Comparison of ENCODE assay signal across 8 mouse cellular contexts in genomic region chr19:5770925-5771860, GRCm38 (mm10). TPM values are rescaled to one million over a fixed set of nuclear protein-coding genes. Genes with fewer than 3 reads are reported as not detected.
DNase-seq lines count a peak whose midpoint lies in the region; ATAC-seq and TF ChIP-seq lines count a peak whose summit lies in the region.

TSS of gene Scyl1 (minus strand) at chr19:5771419.

- H3K27ac ChIP-seq in forebrain, embryonic 14.5 days (ENCODE audit: low read depth, low read length), result peak within 1 kb of the TSS; percentile 45; the same call in 1 of the 2 replicates
- H3K27ac ChIP-seq in liver, embryonic 16.5 days (ENCODE audit: low read length), result peak within 1 kb of the TSS; percentile 89
- 0 out of 2 replicates have a peak within 1 kb of the TSS, but pooled peaks have one; percentile 4 for H3K27ac ChIP-seq in neural tube, embryonic 12.5 days
- H3K27ac ChIP-seq in stomach, postnatal 0 days (replicated peaks), result peak within 1 kb of the TSS; percentile 79

- WGBS in forebrain, embryonic 14.5 days, result under 1% methylated on average over 64 of the region's 64 CpGs
- under 1% methylated on average over 64 of the region's 64 CpGs for WGBS in large intestine, adult 2 months
- WGBS in liver, embryonic 16.5 days (ENCODE audit: insufficient replicate concordance), result 1% methylated on average over 62 of the region's 64 CpGs
- under 1% methylated on average over 64 of the region's 64 CpGs for WGBS in neural tube, embryonic 12.5 days
- WGBS in stomach, postnatal 0 days, result 1% methylated on average over 64 of the region's 64 CpGs

- intact Hi-C loops in heart, postnatal 10 days (cut with DNase I), result loop anchor here (2.0 to 5.0 kb wide), 2 partner anchors 42 to 79 kb away; partner anchors contain the start of gene Fam89b

- H3K36me3 ChIP-seq in E14TG2a.4 (ENCODE audit: insufficient read depth, low read length), result peaks cover 42% of the 10 kb centered on the region
- peaks cover 35% of the 10 kb centered on the region for H3K36me3 ChIP-seq in forebrain, embryonic 14.5 days (ENCODE audit: control insufficient read depth, insufficient read depth, low read length)
- 0 out of 2 replicates have a peak, but pooled peaks cover 3% of the 10 kb centered on the region for H3K36me3 ChIP-seq in liver, embryonic 16.5 days (ENCODE audit: control insufficient read depth, insufficient read depth)
- peaks cover 32% of the 10 kb centered on the region for H3K36me3 ChIP-seq in neural tube, embryonic 12.5 days
- peaks cover 12% of the 10 kb centered on the region for H3K36me3 ChIP-seq in stomach, postnatal 0 days (ENCODE audit: control insufficient read depth, insufficient read depth, low read length)

- peak; percentile 75 for TF ChIP-seq EP300 in stomach, postnatal 0 days (optimal IDR thresholded peaks at IDR 0.05)

- ATAC-seq in forebrain, embryonic 14.5 days, result peak; percentile 96
- peak; percentile 98 for ATAC-seq in liver, embryonic 16.5 days (ENCODE audit: low read depth)
- peak; percentile 96 for ATAC-seq in neural tube, embryonic 12.5 days (ENCODE audit: low FRiP score, low read depth)
- peak; percentile 97 for ATAC-seq in stomach, postnatal 0 days (ENCODE audit: low FRiP score, low TSS enrichment)

- H3K4me1 ChIP-seq in E14TG2a.4 (replicated peaks; ENCODE audit: low read depth, low read length), result peaks cover 27% of the 10 kb centered on the region
- peaks cover 8% of the 10 kb centered on the region for H3K4me1 ChIP-seq in forebrain, embryonic 14.5 days (ENCODE audit: control insufficient read depth, insufficient read depth, low read length)
- H3K4me1 ChIP-seq in liver, embryonic 16.5 days (ENCODE audit: control insufficient read depth, low read depth, low read length), result peaks cover 13% of the 10 kb centered on the region
- H3K4me1 ChIP-seq in neural tube, embryonic 12.5 days, result peaks cover 14% of the 10 kb centered on the region
- no peaks in the 10 kb centered on the region; the same call in 1 of the 2 replicates for H3K4me1 ChIP-seq in stomach, postnatal 0 days (replicated peaks; ENCODE audit: control insufficient read depth, insufficient read depth)

- DNase-seq in cerebellum, adult 11 months, result peak; percentile 96
- peak; percentile 82 for DNase-seq in forebrain, embryonic 14.5 days (ENCODE audit: low spot score)
- DNase-seq in heart, postnatal 10 days, result peak; percentile 97 to 98
- DNase-seq in large intestine, adult 2 months (ENCODE audit: low read depth, low spot score), result no peak
- peak; percentile 98 for DNase-seq in stomach, postnatal 0 days (ENCODE audit: low spot score)

- peak within 1 kb of the TSS; percentile 87 for H3K9ac ChIP-seq in forebrain, embryonic 14.5 days (ENCODE audit: low read length)
- peak within 1 kb of the TSS; percentile 87 for H3K9ac ChIP-seq in liver, embryonic 16.5 days (ENCODE audit: low read depth, low read length)
- H3K9ac ChIP-seq in neural tube, embryonic 12.5 days, result peak within 1 kb of the TSS; percentile 87
- H3K9ac ChIP-seq in stomach, postnatal 0 days (ENCODE audit: low read length), result peak within 1 kb of the TSS; percentile 81

- H3K4me3 ChIP-seq in E14TG2a.4 (replicated peaks; ENCODE audit: low read length), result peak within 1 kb of the TSS; percentile 87
- H3K4me3 ChIP-seq in forebrain, embryonic 14.5 days (ENCODE audit: low read depth, low read length), result peak within 1 kb of the TSS; percentile 71
- peak within 1 kb of the TSS; percentile 87 for H3K4me3 ChIP-seq in liver, embryonic 16.5 days (ENCODE audit: low read depth, low read length)
- H3K4me3 ChIP-seq in neural tube, embryonic 12.5 days, result peak within 1 kb of the TSS; percentile 73
- peak within 1 kb of the TSS; percentile 57 for H3K4me3 ChIP-seq in stomach, postnatal 0 days (ENCODE audit: low read depth, low read length)

- TF ChIP-seq CTCF in E14TG2a.4 (conservative IDR thresholded peaks at IDR 0.05; ENCODE audit: low read length), result no peak
- peak; percentile 13; the same call in 1 of the 2 replicates for TF ChIP-seq CTCF in stomach, postnatal 0 days (IDR thresholded peaks at IDR 0.05; ENCODE audit: low read depth)

- H3K9me3 ChIP-seq in E14TG2a.4 (ENCODE audit: low read length), result no peaks in the 10 kb centered on the region
- H3K9me3 ChIP-seq in forebrain, embryonic 14.5 days (replicated peaks; ENCODE audit: control insufficient read depth, low read length), result no peaks in the 10 kb centered on the region
- peaks cover 2% of the 10 kb centered on the region; the same call in 1 of the 2 replicates for H3K9me3 ChIP-seq in liver, embryonic 16.5 days (replicated peaks; ENCODE audit: control insufficient read depth, low read length)
- H3K9me3 ChIP-seq in neural tube, embryonic 12.5 days, result no peaks in the 10 kb centered on the region
- no peaks in the 10 kb centered on the region for H3K9me3 ChIP-seq in stomach, postnatal 0 days (ENCODE audit: control insufficient read depth, low read length)

- peaks cover 9% of the 10 kb centered on the region for H3K27me3 ChIP-seq in E14TG2a.4 (ENCODE audit: insufficient read depth, low read length)
- no peaks in the 10 kb centered on the region for H3K27me3 ChIP-seq in forebrain, embryonic 14.5 days (replicated peaks; ENCODE audit: control insufficient read depth, insufficient read depth, low read length)
- no peaks in the 10 kb centered on the region; the same call in 1 of the 2 replicates for H3K27me3 ChIP-seq in liver, embryonic 16.5 days (ENCODE audit: control insufficient read depth, insufficient read depth, low read depth, low read length)
- no peaks in the 10 kb centered on the region for H3K27me3 ChIP-seq in neural tube, embryonic 12.5 days (replicated peaks)
- H3K27me3 ChIP-seq in stomach, postnatal 0 days (ENCODE audit: control insufficient read depth, insufficient read depth, low read length), result no peaks in the 10 kb centered on the region

- peak within 1 kb of the TSS; percentile 88 for H3K4me2 ChIP-seq in forebrain, embryonic 14.5 days (ENCODE audit: low read length)
- peak within 1 kb of the TSS; percentile 94 for H3K4me2 ChIP-seq in liver, embryonic 16.5 days (ENCODE audit: low read depth, low read length)
- peak within 1 kb of the TSS; percentile 92 for H3K4me2 ChIP-seq in neural tube, embryonic 12.5 days (replicated peaks)
- peak within 1 kb of the TSS; percentile 92 for H3K4me2 ChIP-seq in stomach, postnatal 0 days (replicated peaks; ENCODE audit: low read depth)

RNA-seq across cellular contexts. Expression of gene Scyl1, which starts in this region (rescaled TPM):
- polyA plus RNA-seq in forebrain, embryonic 14.5 days (2014; fragmentation: Nextera tagmentation; extraction: Ambion mirVana), result 56.1 and 67.9 TPM in 2 replicates
- 10 to 100 TPM; 63.4 to 65.7 TPM for total RNA-seq in heart, postnatal 10 days (2021)
- polyA plus RNA-seq in large intestine, adult 2 months (2012; rRNA removed), result 53.6 and 70.8 TPM in 2 replicates
- 19.3 and 21.5 TPM in 2 replicates for polyA plus RNA-seq in liver, embryonic 16.5 days (2015; fragmentation: Nextera tagmentation; extraction: Ambion mirVana)
- 66.1 and 70.4 TPM in 2 replicates for polyA plus RNA-seq in neural tube, embryonic 12.5 days (2016; fragmentation: Nextera tagmentation; extraction: Ambion mirVana)
- polyA plus RNA-seq in stomach, postnatal 0 days (2015; fragmentation: Nextera tagmentation; extraction: Ambion mirVana), result 38.1 and 40.9 TPM in 2 replicates

Comparison
In these comparisons a context has a peak if more than half of its experiments do, and no peak if none do; other contexts are left out.
1. H3K27ac ChIP-seq: peak in every context shown above with its lines; median percentile 89 in liver, embryonic 16.5 days; 79 in stomach, postnatal 0 days; 45 in forebrain, embryonic 14.5 days; 4 in neural tube, embryonic 12.5 days.